14 mouse cellular contexts compared by ENCODE assay signal in genomic region chr16:85721968-85722367, GRCm38 (mm10).
DNase-seq lines count a peak whose midpoint lies in the region; ATAC-seq and TF ChIP-seq lines count a peak whose summit lies in the region.
"Had no signal": no experiment of that assay in that cellular context is flagged by ENCODE, and none has a peak within 500 bp of the region (broad histone marks: within the 10 kb centered on the region; RNA-seq: fewer than 3 reads in every experiment).

No protein-coding gene starts in this region.

- H3K9ac ChIP-seq in lung, embryonic 14.5 days = no peak overlapping the region
- no peak overlapping the region for H3K9ac ChIP-seq in heart, embryonic 16.5 days (ENCODE audit: low read length)
- H3K9ac ChIP-seq: liver, embryonic 15.5 days; midbrain, embryonic 12.5 days had no signal

- peak; percentile 38 for TF ChIP-seq CTCF in lung, embryonic 14.5 days (IDR thresholded peaks at IDR 0.05; ENCODE audit: low read depth)

- ATAC-seq in lung, embryonic 14.5 days (ENCODE audit: insufficient read depth) = no peak
- peak; percentile 80; the same call in 1 of the 2 replicates for ATAC-seq in heart, embryonic 16.5 days (replicated peaks; ENCODE audit: extremely low read depth, insufficient read depth, low FRiP score)
- ATAC-seq in cerebellum, adult (ENCODE audit: insufficient number of reproducible peaks, low FRiP score, low TSS enrichment) = no peak

- H3K27ac ChIP-seq in heart, embryonic 10.5 days = no peak overlapping the region
- no peak overlapping the region for H3K27ac ChIP-seq in lung, embryonic 14.5 days (ENCODE audit: low read depth)
- no peak overlapping the region for H3K27ac ChIP-seq in heart, embryonic 16.5 days (ENCODE audit: low read length)
- H3K27ac ChIP-seq: forebrain, embryonic 10.5 days; liver, embryonic 15.5 days; midbrain, embryonic 12.5 days had no signal

- H3K4me2 ChIP-seq in lung, embryonic 14.5 days = no peak overlapping the region
- no peak overlapping the region for H3K4me2 ChIP-seq in heart, embryonic 16.5 days (ENCODE audit: low read depth, low read length)
- H3K4me2 ChIP-seq: liver, embryonic 15.5 days; midbrain, embryonic 12.5 days had no signal

- WGBS in heart, embryonic 10.5 days = 58% methylated on average over 2 of the region's 2 CpGs
- 35% methylated on average over 2 of the region's 2 CpGs for WGBS in lung, embryonic 14.5 days
- WGBS in heart, embryonic 16.5 days = 45% methylated on average over 2 of the region's 2 CpGs

- H3K36me3 ChIP-seq in heart, embryonic 10.5 days = no peaks in the 10 kb centered on the region
- no peaks in the 10 kb centered on the region for H3K36me3 ChIP-seq in lung, embryonic 14.5 days (ENCODE audit: insufficient read depth)
- H3K36me3 ChIP-seq in heart, embryonic 16.5 days (ENCODE audit: control insufficient read depth, insufficient read depth) = no peaks in the 10 kb centered on the region
- H3K36me3 ChIP-seq: forebrain, embryonic 10.5 days; liver, embryonic 15.5 days; midbrain, embryonic 12.5 days had no signal

- H3K27me3 ChIP-seq in heart, embryonic 10.5 days (ENCODE audit: insufficient read depth, poor library complexity, severe bottlenecking) = no peaks in the 10 kb centered on the region
- H3K27me3 ChIP-seq in lung, embryonic 14.5 days (ENCODE audit: insufficient read depth, low read length) = no peaks in the 10 kb centered on the region
- H3K27me3 ChIP-seq in heart, embryonic 16.5 days (ENCODE audit: control insufficient read depth, insufficient read depth, low read length) = no peaks in the 10 kb centered on the region
- H3K27me3 ChIP-seq: CH12.LX; liver, embryonic 15.5 days; midbrain, embryonic 12.5 days had no signal

- no peaks in the 10 kb centered on the region for H3K9me3 ChIP-seq in heart, embryonic 10.5 days
- H3K9me3 ChIP-seq in lung, embryonic 14.5 days (ENCODE audit: low read depth, low read length) = no peaks in the 10 kb centered on the region
- no peaks in the 10 kb centered on the region for H3K9me3 ChIP-seq in heart, embryonic 16.5 days (replicated peaks; ENCODE audit: control insufficient read depth, low read length)
- H3K9me3 ChIP-seq: forebrain, embryonic 10.5 days; liver, embryonic 15.5 days; midbrain, embryonic 12.5 days had no signal

- H3K4me1 ChIP-seq in heart, embryonic 10.5 days = no peaks in the 10 kb centered on the region
- H3K4me1 ChIP-seq in lung, embryonic 14.5 days (ENCODE audit: insufficient read depth) = no peaks in the 10 kb centered on the region
- no peaks in the 10 kb centered on the region for H3K4me1 ChIP-seq in heart, embryonic 16.5 days (ENCODE audit: control insufficient read depth, insufficient read depth, low read length)
- H3K4me1 ChIP-seq: forebrain, embryonic 10.5 days; liver, embryonic 15.5 days; midbrain, embryonic 12.5 days had no signal

- DNase-seq in heart, adult 9 months (ENCODE audit: low spot score in 2 of 2) = peak; percentile 6 to 10
- DNase-seq in heart, embryonic 10.5 days (ENCODE audit: low spot score) = no peak
- no peak for DNase-seq in lung, embryonic 14.5 days
- DNase-seq in lung, postnatal 25 days (ENCODE audit: low spot score) = no peak
- peak; percentile 35 for DNase-seq in retina, embryonic 14.5 days (ENCODE audit: low spot score)
- DNase-seq: adrenal gland, postnatal 36 days; cerebellum, adult 11 months; gastrocnemius, postnatal 25 days had no signal

- H3K4me3 ChIP-seq in heart, embryonic 10.5 days = no peak overlapping the region
- no peak overlapping the region for H3K4me3 ChIP-seq in lung, embryonic 14.5 days (ENCODE audit: low read depth, low read length)
- H3K4me3 ChIP-seq in heart, embryonic 16.5 days (ENCODE audit: low read length) = no peak overlapping the region
- H3K4me3 ChIP-seq: forebrain, embryonic 10.5 days; liver, embryonic 15.5 days; midbrain, embryonic 12.5 days had no signal

Comparison
In these comparisons a context has a peak if more than half of its experiments do, and no peak if none do; other contexts are left out.
1. DNase-seq: peak in heart, adult 9 months (2 of 2) and retina, embryonic 14.5 days (single experiment); none in heart, embryonic 10.5 days (single experiment), lung, embryonic 14.5 days (single experiment) and lung, postnatal 25 days (single experiment).